Mouse (Mus musculus): Measurements from ENCODE around the gene Ddx39b. TPM values are rescaled to one million over a fixed set of nuclear protein-coding genes. Genes with fewer than 3 reads are reported as not detected.

The Ddx39b gene
- total RNA-seq (2021) = 100 to 1,000 TPM; 163 to 169 TPM

DNA sequence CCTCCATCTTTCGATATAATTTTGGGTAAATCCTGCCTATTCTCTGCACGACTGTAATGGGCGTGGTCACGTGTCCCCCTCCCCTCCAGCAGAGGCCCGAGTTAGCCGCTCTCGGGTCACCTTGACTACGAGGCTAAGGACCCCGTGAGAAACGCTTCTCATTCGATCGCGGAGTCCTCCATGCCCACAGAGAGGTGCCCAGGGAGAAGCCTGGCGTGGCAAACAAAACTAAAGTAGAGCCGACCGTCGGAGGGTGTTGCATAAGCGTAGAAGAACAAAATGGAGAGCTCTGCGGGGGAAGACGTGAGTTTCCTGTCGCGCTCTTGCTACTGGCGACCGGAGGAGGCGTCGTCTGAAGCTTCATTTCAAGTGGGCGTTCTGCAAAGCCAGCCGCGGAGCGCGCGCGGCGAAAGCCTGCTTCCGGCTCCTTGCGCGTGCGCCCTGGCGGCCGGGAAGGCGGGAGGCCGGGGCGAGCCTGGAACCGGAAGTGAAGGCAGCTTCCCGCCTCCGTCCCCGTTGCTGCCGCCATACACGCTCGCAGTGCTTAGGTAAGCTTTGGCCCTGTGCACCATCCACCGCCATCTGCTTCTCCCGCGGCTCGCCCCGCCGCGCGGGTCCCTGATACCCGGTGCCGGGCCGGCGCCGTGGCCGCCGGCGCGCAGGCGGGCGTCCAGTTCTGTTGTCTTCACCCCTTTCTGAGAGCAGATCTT is at the start of gene Ddx39b:
TSS of gene Ddx39b (plus strand) at position 442 of the 710 bp plus-strand sequence.
- DNase-seq = peak; percentile 97
- intact Hi-C loops (cut with DNase I) = no loop called here

DNA sequence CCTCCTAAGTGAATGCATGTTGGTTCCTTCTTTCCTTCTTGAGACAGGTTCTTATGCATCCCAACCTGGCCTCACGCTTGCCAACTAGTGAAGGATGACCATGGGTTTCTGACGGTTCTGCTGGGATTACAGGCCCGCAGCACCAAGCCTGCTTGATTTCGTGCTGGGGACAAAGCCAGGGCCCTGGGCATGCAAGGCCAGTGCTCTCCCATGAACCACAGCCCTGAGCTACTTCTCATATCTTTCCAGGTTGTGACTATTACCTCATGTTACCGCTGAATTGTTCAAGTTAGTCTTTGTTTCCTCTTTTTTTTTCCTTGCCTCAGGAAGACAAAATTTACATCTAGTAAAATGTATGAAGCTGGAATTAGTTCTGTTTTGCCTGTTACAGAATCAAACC is 48.6 kb upstream of the Ddx39b start:
- intact Hi-C loops (cut with DNase I) = no loop called here

DNA sequence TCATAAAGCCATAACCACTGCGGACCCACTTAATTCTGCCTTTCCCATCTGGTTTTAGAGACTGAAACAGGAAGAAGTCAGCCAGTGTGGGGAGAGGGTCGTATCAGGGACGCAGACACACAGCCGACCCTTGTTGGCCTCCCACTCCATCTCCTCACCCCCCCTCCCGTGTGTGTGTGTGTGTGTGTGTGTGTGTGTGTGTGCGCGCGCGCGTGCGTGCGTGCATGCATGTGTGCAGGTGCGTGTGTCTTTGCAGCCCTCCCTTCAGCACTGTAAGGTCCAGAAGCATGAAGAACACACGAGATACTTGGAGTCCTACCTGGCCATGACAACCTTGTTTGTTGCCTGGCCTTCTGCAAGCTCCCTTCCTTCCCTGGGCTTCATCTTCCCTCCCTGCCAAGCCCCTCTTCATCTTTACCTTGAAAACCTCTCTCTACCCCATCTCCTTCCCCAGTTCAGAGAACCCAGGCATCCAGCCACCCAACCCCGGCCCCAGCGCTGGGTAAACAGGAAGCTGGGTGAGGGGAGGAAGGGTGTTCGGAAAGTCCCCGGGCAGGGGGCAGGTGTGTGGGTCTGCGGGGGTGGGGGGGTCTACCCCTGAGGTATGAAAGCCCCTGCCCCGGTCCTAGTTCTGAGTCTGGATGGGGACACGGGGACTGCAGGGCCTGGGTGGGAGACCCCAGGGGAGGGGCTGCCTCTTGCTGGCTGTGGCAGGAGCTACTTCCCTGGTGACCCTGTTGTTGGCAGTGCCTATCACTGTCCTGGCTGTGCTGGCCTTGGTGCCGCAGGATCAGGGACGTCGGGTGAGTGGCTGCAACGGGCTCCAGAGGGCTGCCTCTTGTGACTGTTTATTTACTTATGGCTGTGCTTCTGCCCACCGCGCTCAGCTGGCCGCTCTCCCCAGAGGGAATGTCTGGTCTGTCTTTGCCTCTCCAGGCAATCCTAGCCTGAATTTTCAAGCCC is 47.4 kb upstream of the Ddx39b start, which contains the start of gene Ltb:
TSS of gene Ltb (plus strand) at position 559 of the 963 bp plus-strand sequence.
- DNase-seq = no peak
- intact Hi-C loops (cut with DNase I) = loop anchor here (2.0 kb wide), 2 partner anchors 15 to 33 kb away; no protein-coding TSS in a partner anchor

More for the DNA sequence above, 48.6 kb upstream of the Ddx39b start:
- DNase-seq = no peak

DNA sequence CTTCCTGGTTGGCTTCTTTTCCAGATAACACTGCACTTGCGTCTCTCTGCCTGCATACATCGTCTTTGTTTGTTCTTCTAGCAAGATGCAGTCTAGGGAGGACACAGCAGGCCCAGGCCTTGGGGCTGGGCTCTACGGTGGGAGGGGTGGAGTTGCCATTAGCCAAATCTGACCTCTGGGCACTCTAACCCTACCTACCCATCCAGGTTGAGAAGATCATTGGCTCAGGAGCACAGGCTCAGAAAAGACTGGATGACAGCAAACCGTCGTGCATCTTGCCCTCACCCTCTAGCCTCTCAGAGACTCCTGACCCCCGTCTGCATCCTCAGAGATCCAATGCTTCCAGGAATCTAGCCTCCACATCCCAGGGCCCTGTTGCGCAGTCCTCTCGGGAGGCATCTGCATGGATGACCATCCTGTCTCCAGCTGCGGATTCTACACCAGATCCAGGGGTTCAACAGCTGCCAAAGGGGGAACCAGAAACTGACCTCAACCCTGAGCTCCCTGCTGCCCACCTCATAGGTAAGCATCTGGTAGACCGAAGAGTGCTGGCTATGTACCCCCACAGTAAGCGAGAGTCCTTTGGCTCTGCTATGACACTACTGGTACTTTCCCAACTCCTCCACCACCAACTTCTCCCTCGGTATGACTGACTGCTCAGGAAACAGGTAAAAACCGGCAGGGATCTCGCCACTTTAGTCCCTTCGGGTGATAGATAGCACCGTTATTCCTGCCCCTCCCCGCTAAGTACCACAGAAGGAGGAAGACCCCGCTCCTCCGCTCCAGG is 46.5 kb upstream of the Ddx39b start:
- no peak for DNase-seq
- intact Hi-C loops (cut with DNase I) = loop anchor here (2.0 kb wide), 2 partner anchors 16 to 32 kb away; no protein-coding TSS in a partner anchor

GRCm38 (mm10) chr17:35195631-35196320 is 45.8 kb upstream of the Ddx39b start:
- intact Hi-C loops (cut with DNase I) = loop anchor here (2.0 kb wide), 2 partner anchors 17 to 31 kb away; no protein-coding TSS in a partner anchor
- DNase-seq = peak; percentile 85

- intact Hi-C loops (cut with DNase I) = no loop called here
- no peak for DNase-seq
Measured at GRCm38 (mm10) chr17:35196321-35196641, 45.3 kb upstream of the Ddx39b start.

DNA sequence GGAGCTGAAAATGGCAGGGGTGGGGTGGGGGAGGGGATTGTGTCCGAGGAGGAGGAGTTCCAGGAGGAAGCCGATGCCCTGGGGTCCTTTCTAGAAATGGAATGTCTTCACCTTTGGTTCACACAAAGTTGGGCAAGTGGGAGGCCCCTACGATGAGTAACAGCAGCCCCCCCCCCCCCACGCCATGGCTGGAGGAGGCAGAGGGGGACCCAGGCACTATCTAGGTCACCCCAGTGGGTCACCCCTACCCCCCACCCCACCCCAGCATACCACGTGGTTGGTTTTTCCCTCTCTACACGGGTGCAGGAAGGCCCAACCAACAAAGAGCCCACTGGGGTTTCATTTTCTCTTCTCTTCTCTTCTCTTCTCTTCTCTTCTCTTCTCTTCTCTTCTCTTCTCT is 44.4 kb upstream of the Ddx39b start:
- DNase-seq = no peak
- intact Hi-C loops (cut with DNase I) = no loop called here

- intact Hi-C loops (cut with DNase I) = no loop called here
- no peak for DNase-seq
Measured at GRCm38 (mm10) chr17:35198029-35198428, 43.5 kb upstream of the Ddx39b start.

DNA sequence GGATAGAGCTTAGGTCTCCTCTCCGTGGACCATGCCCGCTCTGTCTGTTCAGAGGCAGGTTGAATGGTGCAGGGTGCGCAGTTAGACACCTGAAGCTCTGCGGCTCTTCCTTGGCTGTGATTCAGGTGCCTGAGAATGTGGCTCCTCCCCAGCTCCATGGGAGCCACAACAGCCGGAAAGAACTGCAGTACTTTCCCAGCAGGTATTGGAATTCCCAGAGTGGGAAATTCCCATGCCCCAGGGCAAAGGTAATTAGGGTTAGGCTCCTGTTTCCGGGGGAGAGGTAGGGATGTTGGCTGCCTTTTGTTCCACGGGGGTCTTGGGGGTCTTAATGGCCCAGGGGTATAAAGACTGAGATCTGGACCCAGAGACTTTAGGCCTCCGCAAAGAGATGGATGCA is 42.6 kb upstream of the Ddx39b start:
- intact Hi-C loops (cut with DNase I) = no loop called here

DNA sequence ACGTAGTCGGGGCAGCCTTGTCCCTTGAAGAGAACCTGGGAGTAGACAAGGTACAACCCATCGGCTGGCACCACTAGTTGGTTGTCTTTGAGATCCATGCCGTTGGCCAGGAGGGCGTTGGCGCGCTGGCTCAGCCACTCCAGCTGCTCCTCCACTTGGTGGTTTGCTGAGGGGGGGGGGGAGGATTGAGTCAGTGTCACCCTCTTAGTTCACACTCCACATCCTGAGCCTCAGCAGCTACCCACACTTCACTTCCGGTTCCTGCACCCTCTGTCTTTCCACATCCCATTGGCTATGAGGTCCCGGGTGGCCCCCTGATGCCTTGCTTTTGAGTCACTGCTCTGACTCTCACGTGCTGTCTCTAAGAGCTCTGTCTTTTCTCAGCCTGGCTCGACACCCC is 41.1 kb upstream of the Ddx39b start:
- peak; percentile 27 for DNase-seq
- intact Hi-C loops (cut with DNase I) = loop anchor here (2.0 kb wide), 1 partner anchor 18 kb away; no protein-coding TSS in a partner anchor

More for the DNA sequence above, 42.6 kb upstream of the Ddx39b start:
- no peak for DNase-seq

DNA sequence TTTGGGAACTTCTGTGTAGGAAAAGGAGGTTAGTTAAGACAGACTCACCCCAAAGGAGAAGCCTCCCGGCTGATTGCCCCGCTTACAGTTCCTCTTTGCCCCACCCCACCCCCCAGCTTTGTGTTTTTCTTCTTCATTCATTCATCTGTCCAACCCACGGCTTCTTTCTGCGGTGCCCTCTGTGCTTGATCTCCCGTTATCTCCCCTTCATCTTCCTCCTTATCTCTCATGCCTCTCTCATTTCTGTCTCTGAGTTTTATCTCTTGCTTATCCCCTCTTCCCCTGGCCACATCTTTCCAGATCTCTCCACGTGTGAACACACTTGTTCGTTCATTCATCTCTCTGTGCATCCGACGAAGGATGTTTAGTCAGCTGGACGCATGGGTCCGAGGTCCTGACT is 40.4 kb upstream of the Ddx39b start:
- DNase-seq = no peak
- intact Hi-C loops (cut with DNase I) = loop anchor here (2.0 kb wide), 1 partner anchor 18 kb away; no protein-coding TSS in a partner anchor

DNA sequence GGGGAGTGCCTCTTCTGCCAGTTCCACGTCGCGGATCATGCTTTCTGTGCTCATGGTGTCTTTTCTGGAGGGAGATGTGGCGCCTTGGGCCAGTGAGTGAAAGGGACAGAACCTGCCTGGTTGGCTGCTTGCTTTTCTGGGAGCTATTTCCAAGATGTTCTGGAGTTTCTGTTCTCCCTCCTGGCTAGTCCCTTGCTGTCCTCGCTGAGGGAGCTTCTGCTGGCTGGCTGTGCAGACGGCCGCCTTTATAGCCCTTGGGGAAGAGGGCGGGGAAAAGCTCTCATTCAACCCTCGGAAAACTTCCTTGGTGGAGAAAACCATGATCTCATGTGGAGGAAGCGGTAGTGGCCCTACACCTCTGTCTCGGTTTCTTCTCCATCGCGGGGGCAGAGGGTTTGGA is 39.8 kb upstream of the Ddx39b start, which contains the start of gene Tnf:
TSS of gene Tnf (minus strand) at position 221 of the 400 bp plus-strand sequence.
- intact Hi-C loops (cut with DNase I) = loop anchor here (2.0 kb wide), 1 partner anchor 17 kb away; no protein-coding TSS in a partner anchor
- peak; percentile 70 to 71 for DNase-seq

GRCm38 (mm10) chr17:35202442-35202841 is 39.1 kb upstream of the Ddx39b start:
- intact Hi-C loops (cut with DNase I) = no loop called here
- DNase-seq = no peak

GRCm38 (mm10) chr17:35204494-35205379 is 36.8 kb upstream of the Ddx39b start, which contains the start of gene Lta:
Lta (minus strand) TSS chr17:35205351.
- intact Hi-C loops (cut with DNase I) = no loop called here
- DNase-seq = no peak

DNA sequence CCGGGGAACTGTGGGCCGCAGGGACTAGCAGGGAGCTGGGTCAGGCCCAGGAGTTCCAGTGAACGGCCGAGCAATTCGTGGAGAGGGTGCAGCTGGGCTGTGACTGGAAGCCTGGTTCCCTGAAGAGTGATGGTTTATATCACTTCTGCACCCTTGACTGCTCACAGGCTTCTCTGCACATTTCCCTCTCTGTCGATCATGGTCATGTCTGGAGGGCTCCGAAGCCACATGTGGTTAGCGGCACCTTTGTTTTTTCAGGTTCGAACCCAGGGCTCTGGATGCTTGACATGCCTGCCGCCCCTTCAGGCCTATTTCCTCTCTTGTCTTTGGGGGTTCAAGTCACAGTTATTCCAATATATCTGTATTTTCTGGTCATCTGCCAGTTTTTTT is 36.2 kb upstream of the Ddx39b start:
- no peak for DNase-seq
- intact Hi-C loops (cut with DNase I) = no loop called here

- DNase-seq = peak; percentile 21 to 44
- intact Hi-C loops (cut with DNase I) = no loop called here
Measured at GRCm38 (mm10) chr17:35209785-35210535, 31.6 kb upstream of the Ddx39b start.

- no peak for DNase-seq
- intact Hi-C loops (cut with DNase I) = no loop called here
Measured at GRCm38 (mm10) chr17:35210593-35210992, 31.0 kb upstream of the Ddx39b start.

DNA sequence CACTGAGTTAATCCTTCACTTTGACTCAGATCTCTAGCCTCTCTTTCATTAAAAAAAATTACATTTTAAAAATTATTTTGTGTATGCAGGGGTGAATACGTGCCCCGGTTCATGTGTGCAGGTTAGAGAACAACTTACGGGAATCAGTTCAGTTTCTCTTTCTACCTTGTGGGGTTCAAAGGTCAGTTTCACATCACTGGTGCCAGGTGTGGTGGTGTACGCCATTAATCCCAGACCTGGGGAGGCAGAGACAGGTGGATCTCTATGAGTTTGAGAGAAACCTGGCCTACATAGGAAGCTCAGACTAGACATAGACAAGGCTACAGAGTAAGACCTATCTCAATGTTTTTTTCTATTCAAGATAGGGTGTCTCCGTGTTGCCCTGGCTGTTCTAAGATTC is 28.5 kb upstream of the Ddx39b start:
- intact Hi-C loops (cut with DNase I) = no loop called here
- no peak for DNase-seq
